Mouse (Mus musculus): Measurements from ENCODE around the gene Amz1. TPM values are rescaled to one million over a fixed set of nuclear protein-coding genes. Genes with fewer than 3 reads are reported as not detected.

Amz1 gene
- total RNA-seq, 2 experiments from 2014 or later, result 16.6 to 24.8 TPM

DNA sequence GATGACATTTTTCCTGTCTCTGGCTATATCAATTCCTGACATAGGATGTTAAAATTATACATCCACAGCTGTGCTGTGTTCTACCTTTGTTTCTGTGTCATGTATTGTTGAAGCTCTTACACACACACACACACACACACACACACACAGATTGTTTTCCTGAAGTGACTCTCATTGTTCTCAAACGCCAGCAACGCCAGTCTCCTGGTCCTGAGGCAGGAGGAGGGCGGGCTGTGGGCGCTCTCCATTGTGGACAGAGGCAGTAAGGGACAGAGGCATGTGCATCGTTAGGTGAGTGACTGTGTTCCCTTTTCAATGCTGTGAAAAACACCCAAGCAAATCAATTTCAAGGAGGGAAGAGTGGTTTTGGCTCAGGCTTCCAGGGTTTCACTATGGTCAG lies 29.3 kb downstream of the Amz1 start:
- intact Hi-C loops (cut with DNase I), result loop anchor here (5.0 kb wide), 1 partner anchor 211 kb away; no protein-coding TSS in a partner anchor
- DNase-seq (ENCODE audit: low spot score in 2 of 2), result no peak

DNA sequence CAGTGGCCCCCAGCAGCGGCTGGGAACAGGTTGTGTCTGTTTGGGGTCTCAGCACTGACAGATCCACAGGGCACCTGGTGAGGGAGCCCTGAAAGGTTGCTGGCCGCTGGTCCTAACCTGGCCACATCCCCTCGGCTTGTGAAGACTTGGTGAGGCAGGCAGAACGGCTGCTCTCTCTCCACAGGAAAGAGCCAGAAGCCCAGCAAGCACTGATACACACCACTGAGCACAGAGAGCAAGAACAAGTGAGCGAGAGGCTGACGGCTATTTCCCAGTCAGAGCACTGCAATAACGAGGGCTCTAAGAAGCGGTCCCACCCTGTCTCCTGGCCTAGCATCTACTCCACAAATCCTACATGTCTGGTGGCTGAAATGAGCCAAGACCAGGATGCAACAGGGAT lies 34.9 kb downstream of the Amz1 start:
- DNase-seq (ENCODE audit: low spot score in 2 of 2), result no peak
- intact Hi-C loops (cut with DNase I), result no loop called here

DNA sequence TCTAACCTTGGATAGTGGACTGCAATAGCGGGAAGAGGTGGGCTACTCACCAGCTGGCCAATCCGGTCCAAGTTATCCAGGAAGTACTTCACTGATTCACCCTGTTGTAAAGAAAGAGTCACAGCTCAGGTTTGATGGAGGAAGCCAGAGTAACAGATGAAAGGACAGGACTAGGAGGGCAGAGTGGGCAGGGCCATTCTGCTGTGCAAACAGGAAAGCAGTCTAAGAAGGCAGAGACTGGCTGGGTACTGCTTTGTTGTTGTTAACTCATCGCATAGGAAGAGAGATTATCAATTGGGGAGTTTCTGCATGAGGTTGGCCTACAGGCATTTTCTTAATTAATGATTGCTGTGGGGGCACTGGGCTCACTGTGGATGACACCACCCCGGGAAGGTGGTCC lies 38.6 kb downstream of the Amz1 start:
- DNase-seq (ENCODE audit: low spot score in 2 of 2), result no peak
- intact Hi-C loops (cut with DNase I), result no loop called here

GRCm38 (mm10) chr5:140764921-140765613 lies 41.1 kb downstream of the Amz1 start:
- no peak for DNase-seq (ENCODE audit: low spot score in 2 of 2)
- intact Hi-C loops (cut with DNase I), result no loop called here

GRCm38 (mm10) chr5:140766566-140766965 lies 42.6 kb downstream of the Amz1 start:
- intact Hi-C loops (cut with DNase I), result no loop called here
- DNase-seq (ENCODE audit: low spot score in 2 of 2), result no peak

GRCm38 (mm10) chr5:140767704-140768141 lies 43.8 kb downstream of the Amz1 start:
- DNase-seq (ENCODE audit: low spot score in 2 of 2), result peak; percentile 42 to 47
- intact Hi-C loops (cut with DNase I), result no loop called here

DNA sequence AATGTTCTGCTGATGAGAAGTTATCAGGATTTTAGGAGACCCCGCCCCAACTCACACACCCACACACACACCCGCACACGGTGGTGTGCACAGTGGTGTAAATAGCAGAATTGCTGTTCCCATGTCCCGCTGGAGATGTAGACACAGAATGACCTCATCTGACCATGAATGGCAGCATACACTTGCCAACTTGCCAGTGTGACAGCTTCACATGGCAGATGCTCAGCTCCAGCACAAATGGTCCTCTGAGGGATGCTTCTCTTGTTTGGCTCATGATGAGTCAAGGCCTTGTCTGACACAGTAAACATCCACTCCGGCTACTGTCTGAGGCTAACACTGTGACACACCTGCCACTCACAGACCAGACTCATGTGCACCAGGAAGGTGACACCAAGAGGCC lies 44.4 kb downstream of the Amz1 start:
- intact Hi-C loops (cut with DNase I), result no loop called here
- peak; percentile 18 to 38 for DNase-seq (ENCODE audit: low spot score in 2 of 2)

DNA sequence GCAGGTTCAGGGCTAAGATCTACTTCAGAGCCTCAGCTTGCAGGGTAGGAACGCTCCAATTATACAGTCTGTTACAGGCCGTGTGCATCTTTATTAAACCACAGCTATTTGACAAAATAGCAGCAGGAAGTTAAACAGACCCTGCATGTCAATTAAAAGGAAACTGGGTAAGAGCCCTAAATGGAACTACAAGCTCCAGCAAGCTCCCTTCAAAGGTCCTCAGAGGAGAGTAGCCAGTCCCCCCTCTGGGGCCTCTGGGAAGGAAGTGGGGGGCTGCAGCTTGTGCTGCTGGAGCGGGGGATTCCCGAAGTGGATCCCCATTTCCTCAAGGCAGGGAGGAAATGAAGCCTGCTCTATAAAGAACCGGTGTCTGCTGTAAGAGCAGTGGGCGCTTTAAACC lies 47.7 kb downstream of the Amz1 start:
- no peak for DNase-seq (ENCODE audit: low spot score in 2 of 2)
- intact Hi-C loops (cut with DNase I), result no loop called here

- intact Hi-C loops (cut with DNase I), result no loop called here
- DNase-seq (ENCODE audit: low spot score in 2 of 2), result no peak
Measured at GRCm38 (mm10) chr5:140772158-140772557, 48.2 kb downstream of the Amz1 start.

DNA sequence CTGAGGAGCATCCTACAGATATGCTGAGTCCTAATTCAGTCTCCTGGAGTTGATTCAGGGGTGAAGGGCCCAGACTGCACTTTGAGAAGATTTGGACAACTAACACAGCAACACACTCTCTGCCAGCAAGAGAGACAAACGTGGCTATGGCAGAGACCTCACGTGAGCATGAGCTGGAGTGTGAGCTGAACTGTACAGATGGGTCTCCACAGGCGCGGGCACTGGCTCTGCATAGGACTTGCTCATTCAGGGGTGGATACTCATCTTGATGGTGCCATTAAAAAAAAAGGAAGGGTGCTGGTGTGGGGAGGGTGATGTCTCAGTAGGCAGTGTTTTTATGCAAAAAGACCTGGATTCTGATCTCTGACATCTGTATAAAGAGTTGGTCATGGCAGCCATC lies 51.2 kb downstream of the Amz1 start:
- intact Hi-C loops (cut with DNase I), result no loop called here
- DNase-seq (ENCODE audit: low spot score in 2 of 2), result no peak

DNA sequence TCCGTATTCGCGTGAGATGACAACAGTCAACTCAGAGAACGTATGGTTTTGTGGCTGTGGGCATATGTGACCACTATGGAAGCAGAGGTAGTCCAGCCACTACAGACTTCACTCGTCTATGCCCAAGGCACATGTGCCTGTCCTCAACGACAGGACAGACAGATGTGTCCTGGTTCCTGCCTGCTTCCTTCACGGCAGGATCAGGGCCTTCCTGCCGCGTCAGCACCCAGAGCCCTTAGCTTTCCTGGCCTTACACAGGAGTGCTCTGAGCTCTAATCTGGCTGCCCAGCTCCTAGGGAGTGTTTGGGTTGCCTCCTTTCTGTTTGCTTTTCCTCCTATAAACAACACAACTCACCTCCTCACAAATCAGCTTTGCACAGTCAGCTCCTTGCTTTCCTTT lies 53.0 kb downstream of the Amz1 start:
- intact Hi-C loops (cut with DNase I), result no loop called here

GRCm38 (mm10) chr5:140781122-140781521 lies 57.2 kb downstream of the Amz1 start:
- intact Hi-C loops (cut with DNase I), result no loop called here
- no peak for DNase-seq (ENCODE audit: low spot score in 2 of 2)

More for the DNA sequence above, 53.0 kb downstream of the Amz1 start:
- DNase-seq (ENCODE audit: low spot score in 2 of 2), result no peak

- intact Hi-C loops (cut with DNase I), result no loop called here
Measured at GRCm38 (mm10) chr5:140781886-140782572, 58.1 kb downstream of the Amz1 start.

GRCm38 (mm10) chr5:140783577-140783976 lies 59.6 kb downstream of the Amz1 start:
- intact Hi-C loops (cut with DNase I), result no loop called here
- DNase-seq (ENCODE audit: low spot score in 2 of 2), result no peak

More at GRCm38 (mm10) chr5:140781886-140782572, 58.1 kb downstream of the Amz1 start:
- no peak for DNase-seq (ENCODE audit: low spot score in 2 of 2)

- no peak for DNase-seq (ENCODE audit: low spot score in 2 of 2)
- intact Hi-C loops (cut with DNase I), result no loop called here
Measured at GRCm38 (mm10) chr5:140784288-140784687, 60.4 kb downstream of the Amz1 start.

- intact Hi-C loops (cut with DNase I), result no loop called here
- DNase-seq (ENCODE audit: low spot score in 2 of 2), result no peak
Measured at GRCm38 (mm10) chr5:140785240-140785872, 61.4 kb downstream of the Amz1 start.

DNA sequence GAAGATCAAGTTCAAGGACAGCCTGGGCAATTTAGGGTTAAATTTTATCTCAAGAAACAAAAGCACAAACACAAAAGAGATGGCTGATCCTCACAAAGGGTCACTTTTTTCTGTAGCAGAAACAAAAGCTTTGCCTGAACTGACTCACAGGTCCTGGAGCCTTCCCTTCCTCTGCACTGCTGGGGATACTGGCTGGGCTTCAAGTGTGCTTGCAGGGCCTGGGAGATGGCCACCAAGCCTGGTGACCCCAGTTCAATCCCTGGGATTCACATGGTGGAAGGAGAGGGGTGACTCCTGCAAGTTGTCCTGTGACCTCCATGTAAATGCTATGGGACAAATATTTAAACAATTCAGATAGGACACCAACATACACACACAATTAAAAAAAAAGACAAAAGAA lies 65.6 kb downstream of the Amz1 start:
- DNase-seq (ENCODE audit: low spot score in 2 of 2), result no peak
- intact Hi-C loops (cut with DNase I), result no loop called here

DNA sequence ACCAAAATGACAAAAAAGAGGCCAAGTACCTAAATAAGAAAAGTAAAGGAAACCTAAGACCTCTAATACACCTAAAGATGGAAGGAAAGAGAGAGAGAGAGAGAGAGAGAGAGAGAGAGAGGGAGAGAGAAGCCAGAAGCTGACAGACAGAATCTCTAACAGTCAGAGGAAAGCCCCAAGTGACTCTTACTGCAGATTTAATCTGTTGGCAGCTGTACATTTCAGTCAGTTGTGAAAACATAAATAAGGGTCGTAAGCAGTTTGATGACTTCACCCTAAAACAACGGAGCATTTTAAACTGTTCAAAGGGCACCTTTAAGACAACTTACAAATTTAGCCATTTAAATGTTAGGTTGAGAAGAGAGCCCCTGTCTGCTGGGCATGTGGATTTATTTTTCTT lies 66.5 kb downstream of the Amz1 start:
- DNase-seq (ENCODE audit: low spot score in 2 of 2), result no peak
- intact Hi-C loops (cut with DNase I), result loop anchor here (5.0 kb wide), 1 partner anchor 37 kb away; no protein-coding TSS in a partner anchor

- intact Hi-C loops (cut with DNase I), result loop anchor here (5.0 kb wide), 1 partner anchor 36 kb away; no protein-coding TSS in a partner anchor
- peak; percentile 40 to 48 for DNase-seq (ENCODE audit: low spot score in 2 of 2)
Measured at GRCm38 (mm10) chr5:140790937-140791877, 67.3 kb downstream of the Amz1 start.
